Mouse (Mus musculus): ENCODE measurements around the gene Epn2.

DNA sequence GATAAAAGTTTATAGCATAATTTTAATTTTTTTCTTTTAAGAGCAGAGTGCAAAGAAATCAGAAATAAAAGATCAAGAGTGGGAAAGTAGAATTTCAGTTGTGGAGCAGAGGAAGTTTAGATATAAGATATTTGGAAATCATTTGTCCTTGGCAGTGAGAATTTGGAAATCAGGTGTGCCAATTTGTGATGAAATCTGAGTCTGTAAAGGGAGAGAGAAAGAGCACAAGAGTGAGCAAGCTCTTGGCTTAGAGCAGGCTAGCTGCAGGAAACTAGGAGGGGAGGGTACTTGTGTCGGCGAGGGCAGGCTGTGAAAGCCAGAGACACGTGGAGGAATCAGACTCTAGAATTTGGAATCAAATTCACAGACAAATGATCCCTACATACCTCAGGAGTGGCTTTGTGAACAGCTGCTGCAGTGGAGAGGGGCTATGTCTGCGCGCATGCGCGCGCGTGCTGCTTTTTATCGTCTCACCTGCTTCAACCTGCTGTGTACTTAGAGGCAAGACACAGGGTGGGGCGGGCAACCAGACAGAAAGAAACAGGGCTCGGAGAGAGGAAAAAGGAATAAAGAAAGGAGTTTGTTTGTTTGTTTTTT is 102.6 kb downstream of the Epn2 start:
- no peak for TF ChIP-seq CTCF (IDR thresholded peaks at IDR 0.05; ENCODE audit: extremely low read depth, insufficient read depth, insufficient read length, insufficient replicate concordance)
- TF ChIP-seq POLR2A (IDR thresholded peaks at IDR 0.05; ENCODE audit: low read depth, low read length), result no peak
